Mouse (Mus musculus) testis, adult 2 months (tissue): Measurements from ENCODE around the gene Rims1.

Source experiments
- CTCF ChIP-seq: fragments of 200-500 bp; IDR thresholded peaks from 2 replicates; pipeline ENCODE4 v1.5.1; 2012; ENCODE audit warnings: low read depth, mild to moderate bottlenecking, inconsistent platforms, low read length, moderate library complexity; ENCODE audit not compliant: control insufficient read depth, insufficient read depth, insufficient replicate concordance
- POLR2A ChIP-seq: fragments of 200-500 bp; IDR thresholded peaks from 2 replicates; pipeline ENCODE4 v1.6.1; 2012; ENCODE audit warnings: low read depth, mild to moderate bottlenecking, inconsistent platforms, low read length, moderate library complexity; ENCODE audit not compliant: control insufficient read depth

GRCm38 (mm10) chr1:22266491-22266890, 539.3 kb downstream of the Rims1 start:
- TF ChIP-seq CTCF (no peak), POLR2A (no peak)
